Mouse (Mus musculus) myocyte (in vitro differentiated cells): ENCODE results near the gene Gm11938. TPM values are rescaled to one million over a fixed set of nuclear protein-coding genes. Genes with fewer than 3 reads are reported as not detected.

Experiments
- H3K27me3 ChIP-seq: one replicate; pipeline ENCODE4 v1.6.1; 2011; ENCODE audit not compliant: control insufficient read depth, insufficient read depth, insufficient read length
- H3K36me3 ChIP-seq: one replicate; pipeline ENCODE4 v1.6.1; 2011; ENCODE audit not compliant: control insufficient read depth, insufficient read depth
- H3K4me2 ChIP-seq: one replicate; pipeline ENCODE4 v1.6.1; 2011; ENCODE audit warnings: low read depth, control low read depth
- H3K4me3 ChIP-seq: one replicate; pipeline ENCODE4 v1.5.1; 2011; ENCODE audit warnings: mild to moderate bottlenecking, control low read depth, moderate library complexity
- H3K79me2 ChIP-seq: one replicate; pipeline ENCODE4 v1.6.1; 2011; ENCODE audit not compliant: control insufficient read depth, insufficient read depth
- H3ac ChIP-seq: one replicate; pipeline ENCODE4 v1.6.1; 2011; ENCODE audit not compliant: control insufficient read depth, insufficient read length
- CEBPB ChIP-seq: IDR thresholded peaks from 2 replicates; pipeline ENCODE4 v1.6.1; 2011; ENCODE audit warnings: mild to moderate bottlenecking, moderate library complexity; ENCODE audit not compliant: poor library complexity, insufficient read depth, severe bottlenecking
- E2F4 ChIP-seq: IDR thresholded peaks from one replicate; pipeline ENCODE4 v1.6.1; 2011; ENCODE audit warnings: mild to moderate bottlenecking, control low read depth, moderate library complexity; ENCODE audit not compliant: insufficient read depth
- MAX ChIP-seq: IDR thresholded peaks from one replicate; pipeline ENCODE4 v1.6.1; 2011; ENCODE audit warnings: low read depth, mild to moderate bottlenecking, control low read depth
- MYOD1 ChIP-seq, 3 experiments: IDR thresholded peaks; one replicate each; pipeline ENCODE4 v1.6.1; 2011; ENCODE audit warnings: control low read depth in 2 of 3, low read depth in 2 of 3, mild to moderate bottlenecking in 2 of 3, moderate library complexity in 1 of 3; ENCODE audit not compliant: insufficient read length in 2 of 3, control insufficient read depth in 1 of 3
- MYOG ChIP-seq, 3 experiments: IDR thresholded peaks; one replicate each; pipeline ENCODE4 v1.6.1; 2011; ENCODE audit warnings: control low read depth in 2 of 3, low read depth in 2 of 3, mild to moderate bottlenecking in 2 of 3; ENCODE audit not compliant: insufficient read length in 2 of 3, control insufficient read depth in 1 of 3, insufficient read depth in 1 of 3
- POLR2A ChIP-seq: IDR thresholded peaks from one replicate; pipeline ENCODE4 v1.6.1; 2011; ENCODE audit warnings: low read depth, mild to moderate bottlenecking, control low read depth, moderate library complexity; ENCODE audit not compliant: insufficient read length
- POLR2AphosphoS2 ChIP-seq: IDR thresholded peaks from one replicate; pipeline ENCODE4 v1.6.1; 2011; ENCODE audit warnings: low read depth, control low read depth; ENCODE audit not compliant: insufficient read length
- REST ChIP-seq: IDR thresholded peaks from one replicate; pipeline ENCODE4 v1.6.1; 2011; ENCODE audit warnings: mild to moderate bottlenecking, control low read depth, moderate library complexity; ENCODE audit not compliant: insufficient read depth, insufficient read length
- SRF ChIP-seq: IDR thresholded peaks from one replicate; pipeline ENCODE4 v1.6.1; 2011; ENCODE audit warnings: low read depth; ENCODE audit not compliant: control insufficient read depth, insufficient read length
- TCF12 ChIP-seq: IDR thresholded peaks from one replicate; pipeline ENCODE4 v1.6.1; 2011; ENCODE audit warnings: mild to moderate bottlenecking, control low read depth; ENCODE audit not compliant: poor library complexity, insufficient read depth, severe bottlenecking
- TCF3 ChIP-seq: IDR thresholded peaks from one replicate; pipeline ENCODE4 v1.6.1; 2011; ENCODE audit warnings: low read depth, control low read depth; ENCODE audit not compliant: insufficient read length
- USF1 ChIP-seq: IDR thresholded peaks from one replicate; pipeline ENCODE4 v1.6.1; 2011; ENCODE audit warnings: low read depth, mild to moderate bottlenecking, control low read depth, moderate library complexity
- polyA plus RNA-seq: library from polyadenylated mRNA; unstranded; fragments of >200 nt; fragmentation: generic; extraction: Trizol; gene quantifications from one replicate; pipeline ENCODE4 v1.2.1, GENCODE M21; 2012; ENCODE audit warnings: missing spikeins

The Gm11938 gene
- polyA plus RNA-seq, 1 experiment = not detected

- Histone ChIP-seq H3ac (no peak overlapping the region), H3K79me2 (no peaks in the 10 kb centered on the region), H3K27me3 (no peaks in the 10 kb centered on the region), H3K4me2 (no peak overlapping the region), H3K4me3 (no peak overlapping the region), H3K36me3 (no peaks in the 10 kb centered on the region)
- TF ChIP-seq MYOD1 (IDR thresholded peaks at IDR 0.05; ENCODE audit: control insufficient read depth in 1 of 3, insufficient read length in 2 of 3, low read depth in 2 of 3) (no peak), TCF12 (no peak), REST (no peak), E2F4 (no peak), POLR2A (no peak), CEBPB (no peak), POLR2AphosphoS2 (no peak)
These were observed 44.9 kb downstream of the Gm11938 start for GRCm38 (mm10) chr11:99557976-99558745.

DNA sequence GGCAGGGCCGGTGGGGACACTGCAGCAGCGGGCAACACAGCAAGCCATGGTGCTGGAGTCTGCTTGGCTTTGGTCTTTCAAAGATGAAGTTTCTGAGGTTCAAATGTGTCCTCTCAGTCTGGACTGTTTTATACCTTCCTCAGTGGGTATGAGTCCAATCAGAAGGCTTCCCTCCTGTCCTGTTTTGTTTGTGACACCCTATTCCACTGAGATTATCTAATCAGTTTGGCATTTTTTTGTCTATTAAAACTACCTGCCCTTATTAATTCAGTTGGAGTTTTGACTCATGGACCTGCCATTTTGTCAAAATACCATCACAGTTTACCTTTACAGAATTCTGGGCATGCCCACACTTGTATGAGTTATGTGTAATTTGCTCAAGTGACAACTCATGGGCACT is 46.4 kb downstream of the Gm11938 start, which contains the start of gene Krtap3-2:
Krtap3-2 (minus strand) TSS at position 101 of the 400 bp plus-strand sequence.
- no peak within 1 kb of the TSS for H3K4me2 ChIP-seq
- H3K4me3 ChIP-seq = no peak within 1 kb of the TSS
- H3K36me3 ChIP-seq = no peaks in the 10 kb centered on the region
- TF ChIP-seq CEBPB (no peak), MAX (no peak), USF1 (no peak), TCF3 (no peak), TCF12 (no peak), MYOG (IDR thresholded peaks at IDR 0.05; ENCODE audit: control insufficient read depth in 1 of 3, insufficient read depth in 1 of 3, insufficient read length in 2 of 3, low read depth in 2 of 3) (no peak)
- H3K79me2 ChIP-seq = no peaks in the 10 kb centered on the region
- no peaks in the 10 kb centered on the region for H3K27me3 ChIP-seq
- H3ac ChIP-seq = no peak within 1 kb of the TSS

GRCm38 (mm10) chr11:99556195-99556594 is 46.9 kb downstream of the Gm11938 start:
- Histone ChIP-seq H3ac (no peak overlapping the region), H3K79me2 (no peaks in the 10 kb centered on the region), H3K4me2 (no peak overlapping the region), H3K4me3 (no peak overlapping the region), H3K36me3 (no peaks in the 10 kb centered on the region), H3K27me3 (no peaks in the 10 kb centered on the region)
- TF ChIP-seq POLR2A (no peak), REST (no peak), MYOD1 (IDR thresholded peaks at IDR 0.05; ENCODE audit: control insufficient read depth in 1 of 3, insufficient read length in 2 of 3, low read depth in 2 of 3) (no peak), USF1 (no peak), E2F4 (no peak), POLR2AphosphoS2 (no peak), MAX (no peak), SRF (no peak), TCF3 (no peak), TCF12 (no peak), MYOG (IDR thresholded peaks at IDR 0.05; ENCODE audit: control insufficient read depth in 1 of 3, insufficient read depth in 1 of 3, insufficient read length in 2 of 3, low read depth in 2 of 3) (no peak), CEBPB (no peak)

Other genes starting within 250 kb of the Gm11938 start
- 0.04 TPM for gene Krt28, start 228.4 kb downstream of the Gm11938 start, polyA plus RNA-seq
- 6.7 TPM for gene Krt10, start 213.9 kb downstream of the Gm11938 start, polyA plus RNA-seq
- not detected for gene Krt12, start 181.0 kb downstream of the Gm11938 start, polyA plus RNA-seq
- gene Krt20, start 165.2 kb downstream of the Gm11938 start, polyA plus RNA-seq = not detected
- gene Krt23, start 110.2 kb downstream of the Gm11938 start, polyA plus RNA-seq = 0.02 TPM
- gene Krt39, start 82.0 kb downstream of the Gm11938 start, polyA plus RNA-seq = not detected
- not detected for gene Krt40, start 60.1 kb downstream of the Gm11938 start, polyA plus RNA-seq
- not detected for gene Krtap3-3, start 52.4 kb downstream of the Gm11938 start, polyA plus RNA-seq
- gene Krtap3-2, start 46.5 kb downstream of the Gm11938 start, polyA plus RNA-seq = not detected
- not detected for gene Gm11939, start 43.8 kb downstream of the Gm11938 start, polyA plus RNA-seq
- gene Krtap3-1, start 36.7 kb downstream of the Gm11938 start, polyA plus RNA-seq = not detected
- gene Krtap1-5, start 22.3 kb downstream of the Gm11938 start, polyA plus RNA-seq = not detected
- gene Krtap1-4, start 19.7 kb downstream of the Gm11938 start, polyA plus RNA-seq = not detected
- not detected for gene Krtap1-3, start 12.0 kb downstream of the Gm11938 start, polyA plus RNA-seq
- gene Krtap9-3, start 5.2 kb downstream of the Gm11938 start, polyA plus RNA-seq = not detected
- not detected for gene Gm11937, start 6.9 kb upstream of the Gm11938 start, polyA plus RNA-seq
- gene Krtap2-4, start 11.5 kb upstream of the Gm11938 start, polyA plus RNA-seq = not detected
- not detected for gene Gm11562, start 17.1 kb upstream of the Gm11938 start, polyA plus RNA-seq
- not detected for gene Krtap4-1, start 24.9 kb upstream of the Gm11938 start, polyA plus RNA-seq
- not detected for gene Krtap4-2, start 31.8 kb upstream of the Gm11938 start, polyA plus RNA-seq
- not detected for gene Krtap4-7, start 40.8 kb upstream of the Gm11938 start, polyA plus RNA-seq
- not detected for gene Gm11555, start 46.9 kb upstream of the Gm11938 start, polyA plus RNA-seq
- not detected for gene Gm11563, start 55.7 kb upstream of the Gm11938 start, polyA plus RNA-seq
- not detected for gene Krtap4-6, start 62.7 kb upstream of the Gm11938 start, polyA plus RNA-seq
- not detected for gene Gm14190, start 87.4 kb upstream of the Gm11938 start, polyA plus RNA-seq
- not detected for gene Gm14180, start 131.0 kb upstream of the Gm11938 start, polyA plus RNA-seq
- not detected for gene Gm11595, start 169.6 kb upstream of the Gm11938 start, polyA plus RNA-seq
- gene Krtap4-8, start 177.4 kb upstream of the Gm11938 start, polyA plus RNA-seq = not detected
- not detected for gene Krtap4-9, start 181.9 kb upstream of the Gm11938 start, polyA plus RNA-seq
- not detected for gene Gm11596, start 190.2 kb upstream of the Gm11938 start, polyA plus RNA-seq
- not detected for gene Gm11569, start 195.6 kb upstream of the Gm11938 start, polyA plus RNA-seq
- not detected for gene Gm11554, start 201.1 kb upstream of the Gm11938 start, polyA plus RNA-seq
- not detected for gene Krtap4-13, start 206.6 kb upstream of the Gm11938 start, polyA plus RNA-seq
- not detected for gene Gm11564, start 212.4 kb upstream of the Gm11938 start, polyA plus RNA-seq
- not detected for gene 2300003K06Rik, start 234.8 kb upstream of the Gm11938 start, polyA plus RNA-seq
- gene Krtap4-16, start 248.3 kb upstream of the Gm11938 start, polyA plus RNA-seq = not detected